Mouse (Mus musculus): ENCODE measurements around the gene Dtd2. TPM values are rescaled to one million over a fixed set of nuclear protein-coding genes. Genes with fewer than 3 reads are reported as not detected.

Dtd2 gene
- polyA plus RNA-seq, 1 experiment from 2014 or later = 19.7 TPM

DNA sequence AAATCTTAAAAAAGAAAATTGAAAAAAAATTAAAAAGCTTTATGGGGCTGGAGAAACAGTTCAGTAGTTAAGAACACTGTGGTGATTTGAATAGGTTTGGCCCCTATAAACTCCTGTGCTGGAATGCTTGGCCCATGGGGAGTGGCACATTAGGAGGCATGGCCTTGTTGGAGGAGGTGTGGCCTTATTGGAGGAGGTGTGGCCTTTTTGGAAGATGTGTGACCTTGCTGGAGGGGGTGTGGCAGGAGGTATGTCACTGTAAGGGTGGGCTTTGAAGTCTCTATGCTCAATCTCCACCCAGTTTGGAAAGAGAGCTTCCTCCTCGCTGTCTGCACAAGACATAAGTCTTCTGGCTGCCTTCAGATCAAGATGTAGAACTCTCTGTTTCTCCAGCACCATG, 31.9 kb downstream of the Dtd2 start:
- Histone ChIP-seq H3K9ac (no peak overlapping the region), H3K4me3 (no peak overlapping the region), H3K4me1 (no peaks in the 10 kb centered on the region), H3K27me3 (replicated peaks) (no peaks in the 10 kb centered on the region), H3K4me2 (replicated peaks) (no peak overlapping the region), H3K27ac (no peak overlapping the region), H3K36me3 (no peaks in the 10 kb centered on the region), H3K9me3 (no peaks in the 10 kb centered on the region)
- 88% methylated on average over 1 of the region's 1 CpGs for WGBS
- ATAC-seq (ENCODE audit: low FRiP score, low read depth) = no peak

DNA sequence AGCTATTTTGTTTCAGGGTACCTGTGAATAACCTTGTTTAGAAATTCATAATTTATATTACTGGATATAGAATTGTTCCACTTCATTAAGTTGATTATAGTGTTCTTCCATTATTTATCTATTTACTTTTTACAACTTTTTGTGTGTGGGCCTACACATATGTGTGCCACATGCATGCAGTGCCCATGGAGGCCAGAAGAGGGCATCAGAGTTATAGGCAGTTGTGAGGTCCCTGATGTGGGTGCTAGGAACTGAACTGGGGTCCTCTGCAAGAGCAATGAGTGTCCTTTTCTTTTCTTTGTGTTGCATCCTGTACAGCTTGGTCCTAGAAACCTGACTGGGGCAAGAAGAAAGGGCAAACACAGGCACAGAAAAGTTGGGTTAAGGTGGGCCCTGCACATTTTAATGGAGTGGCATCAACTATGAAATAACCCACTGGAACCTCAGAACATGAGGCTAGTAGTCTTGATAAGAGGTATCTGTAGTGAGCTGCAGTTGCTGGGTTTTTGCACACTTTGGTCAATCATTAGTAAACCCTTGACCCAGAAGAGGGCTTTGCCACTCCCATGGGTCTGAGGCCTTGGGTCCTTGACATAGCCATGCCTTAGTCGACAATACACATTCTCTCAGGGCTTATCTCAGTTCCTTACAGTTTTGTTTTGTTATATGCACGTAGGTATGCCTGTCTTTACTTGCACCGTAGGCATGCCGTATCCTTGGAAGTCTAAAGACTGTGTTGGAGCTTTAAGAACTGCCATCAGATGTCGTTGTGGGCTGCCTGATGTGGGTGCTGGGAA, 33.8 kb downstream of the Dtd2 start:
- Histone ChIP-seq H3K27ac (no peak overlapping the region), H3K4me1 (no peaks in the 10 kb centered on the region), H3K36me3 (no peaks in the 10 kb centered on the region), H3K4me2 (replicated peaks) (no peak overlapping the region), H3K9ac (no peak overlapping the region), H3K4me3 (no peak overlapping the region), H3K9me3 (no peaks in the 10 kb centered on the region), H3K27me3 (replicated peaks) (no peaks in the 10 kb centered on the region)
- WGBS = 93% methylated on average over 5 of the region's 5 CpGs
- no peak for ATAC-seq (ENCODE audit: low FRiP score, low read depth)

DNA sequence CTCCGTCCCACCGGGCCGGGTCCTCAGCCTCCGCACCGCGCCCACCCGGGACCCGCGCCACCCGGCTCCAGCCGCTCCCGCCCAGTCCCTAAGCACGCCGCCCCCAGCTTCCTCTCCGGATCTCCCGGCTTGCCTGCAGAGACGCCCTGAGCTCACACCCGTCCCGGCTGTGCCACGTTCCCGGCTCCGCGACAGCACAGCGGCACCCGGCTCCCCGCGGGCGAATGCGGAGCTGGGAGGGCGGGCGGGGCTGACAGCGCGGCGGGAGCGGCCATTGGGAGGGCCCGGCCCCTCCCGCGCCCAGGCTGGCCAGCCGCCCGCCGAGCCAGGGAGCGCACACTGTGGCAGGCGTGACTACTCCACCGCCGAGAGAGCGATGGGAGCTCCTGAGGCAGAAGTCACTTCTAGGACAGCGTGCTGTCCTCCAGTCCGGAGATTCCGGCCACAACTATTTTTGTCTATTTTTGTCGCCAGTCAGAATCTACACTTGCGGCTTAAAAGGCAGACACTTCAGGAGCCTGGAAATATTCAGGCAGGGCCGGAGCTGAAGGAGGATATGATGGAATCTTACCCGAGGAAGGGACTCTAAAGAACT, 35.1 kb downstream of the Dtd2 start, which contains the start of gene Heatr5a:
Heatr5a (minus strand) TSS at position 252 of the 595 bp plus-strand sequence.
- H3K4me2 ChIP-seq (replicated peaks) = peak within 1 kb of the TSS; percentile 80
- peak within 1 kb of the TSS; percentile 88 for H3K4me3 ChIP-seq
- under 1% methylated on average over 49 of the region's 53 CpGs for WGBS
- no peaks in the 10 kb centered on the region for H3K36me3 ChIP-seq
- peak within 1 kb of the TSS; percentile 72 for H3K27ac ChIP-seq
- peak within 1 kb of the TSS; percentile 86 for H3K9ac ChIP-seq
- no peaks in the 10 kb centered on the region for H3K9me3 ChIP-seq
- no peaks in the 10 kb centered on the region for H3K27me3 ChIP-seq (replicated peaks)
- ATAC-seq (ENCODE audit: low FRiP score, low read depth) = peak; percentile 95
- no peaks in the 10 kb centered on the region for H3K4me1 ChIP-seq

DNA sequence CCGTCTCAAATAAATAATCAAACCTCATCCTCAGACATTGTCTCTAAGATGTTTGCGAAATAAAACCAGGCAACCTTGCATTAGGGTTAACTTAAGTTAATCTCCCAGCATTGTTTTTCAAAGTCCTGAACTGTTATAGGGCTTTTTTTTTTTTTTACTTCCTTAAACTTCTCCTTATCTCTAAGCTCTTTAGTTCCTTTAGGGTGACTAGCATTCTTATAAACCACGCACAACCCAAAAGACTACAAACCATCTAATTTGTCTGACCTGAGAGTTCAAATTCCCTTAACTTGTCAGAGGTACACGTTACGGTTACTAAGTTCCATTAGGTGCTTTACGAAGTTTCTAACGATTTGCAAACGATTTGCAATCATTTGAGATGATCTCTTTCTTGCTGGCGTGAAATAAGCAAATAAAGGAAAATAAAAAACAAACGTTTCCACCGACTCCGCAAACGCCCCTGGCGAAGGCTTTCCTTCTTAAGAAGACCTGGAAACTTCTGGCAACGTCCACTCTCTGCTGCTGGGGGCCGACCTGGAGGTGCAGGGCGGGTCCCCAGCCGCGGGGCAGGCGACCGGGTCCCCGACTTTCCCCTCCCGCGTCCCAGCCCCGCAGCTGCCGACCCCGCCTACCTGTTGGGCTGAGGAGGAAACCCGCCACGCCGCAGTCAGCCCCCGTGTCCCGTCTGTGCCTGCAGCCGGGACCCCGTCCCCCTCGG, 35.8 kb downstream of the Dtd2 start:
- Histone ChIP-seq H3K4me2 (replicated peaks) (peak overlapping the region; percentile 80), H3K36me3 (no peaks in the 10 kb centered on the region), H3K27ac (peak overlapping the region; percentile 72; the same call in 1 of the 2 replicates), H3K4me1 (no peaks in the 10 kb centered on the region), H3K4me3 (peak overlapping the region; percentile 88), H3K27me3 (replicated peaks) (no peaks in the 10 kb centered on the region), H3K9ac (peak overlapping the region; percentile 86), H3K9me3 (no peaks in the 10 kb centered on the region)
- no peak; the same call in 1 of the 2 replicates for ATAC-seq (ENCODE audit: low FRiP score, low read depth)
- 2% methylated on average over 32 of the region's 35 CpGs for WGBS

DNA sequence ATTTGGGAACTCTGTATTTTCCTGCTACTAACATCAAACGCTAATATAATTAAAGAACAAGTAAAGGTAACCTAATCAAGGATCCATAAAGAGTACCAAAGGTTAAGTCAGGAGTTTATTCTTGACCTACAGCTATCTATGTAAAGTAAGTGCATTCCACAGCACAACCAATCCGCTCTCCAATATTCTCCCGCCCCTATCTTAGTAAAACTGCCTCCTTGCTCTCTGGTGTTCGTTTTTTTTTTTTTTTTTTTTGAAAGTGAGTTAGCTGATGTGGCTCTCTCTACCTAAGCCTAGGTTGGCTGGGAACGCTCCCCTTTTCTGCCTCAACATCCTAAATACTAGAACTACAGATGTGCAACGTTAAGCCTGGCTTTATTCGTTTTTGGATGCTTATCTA, 36.4 kb downstream of the Dtd2 start:
- H3K4me2 ChIP-seq (replicated peaks) = peak overlapping the region; percentile 80
- no peak overlapping the region for H3K9ac ChIP-seq
- no peaks in the 10 kb centered on the region for H3K4me1 ChIP-seq
- H3K27me3 ChIP-seq (replicated peaks) = no peaks in the 10 kb centered on the region
- 24% methylated on average over 7 of the region's 7 CpGs for WGBS
- no peaks in the 10 kb centered on the region for H3K9me3 ChIP-seq
- no peak overlapping the region for H3K27ac ChIP-seq
- peak overlapping the region; percentile 9; the same call in 1 of the 2 replicates for H3K4me3 ChIP-seq
- ATAC-seq (ENCODE audit: low FRiP score, low read depth) = no peak
- H3K36me3 ChIP-seq = no peaks in the 10 kb centered on the region

DNA sequence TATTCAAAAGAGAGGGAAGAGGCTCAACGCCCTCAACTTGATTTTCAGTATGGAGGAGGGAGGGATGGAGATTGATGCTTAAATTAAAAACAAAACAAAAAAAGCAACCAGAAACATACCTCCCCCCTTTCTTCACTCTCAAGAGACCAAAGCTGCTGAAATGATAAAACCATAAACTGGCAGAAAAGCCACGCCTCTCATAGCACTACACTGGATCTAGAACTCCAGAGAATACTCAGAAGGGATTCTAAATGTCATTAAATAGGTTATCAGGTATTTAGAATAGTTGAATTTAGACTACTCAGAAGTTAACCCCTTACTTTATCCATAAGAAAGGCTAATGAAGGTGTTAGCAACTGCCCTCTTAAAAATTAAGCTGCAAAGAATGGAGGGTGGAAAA, 37.2 kb downstream of the Dtd2 start:
- Histone ChIP-seq H3K27me3 (replicated peaks) (no peaks in the 10 kb centered on the region), H3K9me3 (no peaks in the 10 kb centered on the region), H3K4me2 (replicated peaks) (no peak overlapping the region), H3K36me3 (no peaks in the 10 kb centered on the region), H3K4me1 (no peaks in the 10 kb centered on the region), H3K4me3 (no peak overlapping the region), H3K27ac (no peak overlapping the region), H3K9ac (no peak overlapping the region)
- ATAC-seq (ENCODE audit: low FRiP score, low read depth) = no peak
- 92% methylated on average over 2 of the region's 2 CpGs for WGBS

DNA sequence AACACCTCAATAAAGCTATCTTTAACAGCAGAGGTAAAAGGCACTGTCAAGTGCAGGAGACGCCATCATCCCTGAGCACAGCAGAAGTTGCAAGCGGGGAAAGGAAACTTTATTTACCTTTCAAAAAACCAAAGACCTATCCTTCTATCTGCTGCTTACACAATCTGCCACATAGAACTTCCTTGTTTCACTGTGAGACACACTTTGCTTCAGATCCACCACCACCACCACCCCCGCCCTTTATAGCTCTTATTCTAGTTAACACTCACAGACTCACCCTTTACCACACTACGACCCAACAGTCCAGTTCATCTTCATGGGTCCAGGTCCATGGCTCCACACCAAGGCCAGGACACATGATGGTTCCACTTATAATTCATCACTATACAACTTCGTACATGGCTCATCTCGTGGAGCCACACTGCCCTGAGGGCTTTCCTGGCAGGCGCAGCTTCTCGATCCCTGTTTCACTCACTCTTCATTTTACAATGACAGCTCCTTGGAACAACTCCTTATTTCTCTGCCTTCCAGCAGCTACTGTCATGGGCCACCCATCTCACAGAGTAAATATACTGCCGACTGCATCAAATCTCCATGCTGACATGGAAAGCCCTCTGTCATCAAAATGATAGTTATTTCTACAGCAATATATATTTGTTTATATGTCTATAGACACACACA, 38.2 kb downstream of the Dtd2 start:
- 86% methylated on average over 9 of the region's 9 CpGs for WGBS
- no peak overlapping the region for H3K4me3 ChIP-seq
- H3K4me1 ChIP-seq = no peaks in the 10 kb centered on the region
- H3K36me3 ChIP-seq = no peaks in the 10 kb centered on the region
- H3K4me2 ChIP-seq (replicated peaks) = no peak overlapping the region
- H3K9ac ChIP-seq = no peak overlapping the region
- no peaks in the 10 kb centered on the region for H3K9me3 ChIP-seq
- H3K27ac ChIP-seq = no peak overlapping the region
- no peaks in the 10 kb centered on the region for H3K27me3 ChIP-seq (replicated peaks)
- ATAC-seq (ENCODE audit: low FRiP score, low read depth) = no peak

DNA sequence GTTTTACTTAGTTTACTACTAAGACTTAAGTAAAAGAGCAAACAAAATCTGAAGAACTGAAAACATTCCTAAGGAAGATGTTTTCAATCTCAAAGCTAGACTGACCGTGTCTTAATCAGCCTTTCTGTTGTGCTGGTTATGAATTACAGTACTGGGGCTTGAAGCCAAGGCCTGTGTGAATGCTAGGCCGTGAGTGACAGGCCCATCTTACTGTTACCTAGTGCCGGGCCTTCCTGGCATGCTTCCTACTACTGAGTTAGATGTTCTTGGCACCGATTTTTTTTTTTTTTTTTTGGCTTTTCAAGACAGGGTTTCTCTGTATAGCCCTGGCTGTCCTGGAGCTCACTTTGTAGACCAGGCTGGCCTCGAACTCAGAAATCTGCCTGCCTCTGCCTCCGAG, 48.7 kb downstream of the Dtd2 start:
- Histone ChIP-seq H3K27ac (no peak overlapping the region), H3K4me1 (no peaks in the 10 kb centered on the region), H3K4me3 (no peak overlapping the region), H3K36me3 (peaks cover 7% of the 10 kb centered on the region; the same call in 1 of the 2 replicates), H3K9ac (no peak overlapping the region), H3K9me3 (no peaks in the 10 kb centered on the region), H3K27me3 (replicated peaks) (no peaks in the 10 kb centered on the region), H3K4me2 (replicated peaks) (no peak overlapping the region)
- WGBS = 91% methylated on average over 6 of the region's 6 CpGs
- ATAC-seq (ENCODE audit: low FRiP score, low read depth) = no peak

DNA sequence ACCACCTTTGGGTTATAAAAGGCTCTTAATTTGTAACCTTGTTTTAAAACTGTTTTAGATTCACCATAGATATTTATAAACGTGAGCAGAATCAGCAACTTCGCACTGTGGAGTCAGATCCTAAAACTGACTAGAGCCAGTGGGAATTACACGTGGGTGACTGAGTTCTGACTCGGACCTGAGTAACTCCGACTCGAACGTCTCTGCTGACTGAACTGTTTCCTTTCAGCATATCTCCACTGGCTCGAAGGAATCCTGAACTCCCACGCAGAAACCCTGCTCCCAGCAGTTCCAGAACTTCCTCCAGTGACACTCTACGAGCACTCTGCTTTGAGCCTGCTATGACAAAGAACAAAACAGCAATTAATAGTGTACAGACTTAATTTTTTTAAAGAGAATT, 54.0 kb downstream of the Dtd2 start:
- Histone ChIP-seq H3K9me3 (no peaks in the 10 kb centered on the region), H3K27ac (no peak overlapping the region), H3K4me2 (replicated peaks) (no peak overlapping the region), H3K4me1 (no peaks in the 10 kb centered on the region), H3K9ac (no peak overlapping the region), H3K27me3 (replicated peaks) (no peaks in the 10 kb centered on the region), H3K36me3 (peaks cover 35% of the 10 kb centered on the region), H3K4me3 (no peak overlapping the region)
- ATAC-seq (ENCODE audit: low FRiP score, low read depth) = no peak
- WGBS = 91% methylated on average over 10 of the region's 10 CpGs

DNA sequence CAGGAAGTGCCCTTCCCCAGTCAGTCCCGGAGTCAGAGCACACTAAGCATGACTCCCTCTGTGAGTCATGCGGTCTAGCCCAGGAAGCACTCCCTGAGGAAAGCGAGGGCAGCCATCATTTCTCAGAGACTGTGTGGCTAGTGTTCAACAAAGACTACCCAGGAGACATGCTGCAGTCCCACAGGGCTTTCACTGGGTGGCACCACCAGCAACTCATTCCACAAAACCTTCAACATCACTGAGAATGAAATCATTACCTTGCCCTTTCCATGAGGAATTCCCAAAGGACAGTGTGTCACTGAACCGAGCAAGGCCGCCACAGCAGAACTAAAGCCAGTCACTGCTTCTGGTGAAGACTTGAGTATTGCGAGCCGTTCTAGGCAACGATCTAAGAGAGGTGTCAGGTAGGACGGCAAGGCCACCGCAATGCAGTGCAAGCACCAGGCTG, 58.8 kb downstream of the Dtd2 start:
- no peaks in the 10 kb centered on the region for H3K4me1 ChIP-seq
- no peaks in the 10 kb centered on the region for H3K27me3 ChIP-seq (replicated peaks)
- H3K27ac ChIP-seq = no peak overlapping the region
- no peak for ATAC-seq (ENCODE audit: low FRiP score, low read depth)
- H3K9ac ChIP-seq = no peak overlapping the region
- no peak overlapping the region for H3K4me2 ChIP-seq (replicated peaks)
- peaks cover 32% of the 10 kb centered on the region for H3K36me3 ChIP-seq
- no peak overlapping the region for H3K4me3 ChIP-seq
- H3K9me3 ChIP-seq = no peaks in the 10 kb centered on the region
- 86% methylated on average over 10 of the region's 10 CpGs for WGBS

DNA sequence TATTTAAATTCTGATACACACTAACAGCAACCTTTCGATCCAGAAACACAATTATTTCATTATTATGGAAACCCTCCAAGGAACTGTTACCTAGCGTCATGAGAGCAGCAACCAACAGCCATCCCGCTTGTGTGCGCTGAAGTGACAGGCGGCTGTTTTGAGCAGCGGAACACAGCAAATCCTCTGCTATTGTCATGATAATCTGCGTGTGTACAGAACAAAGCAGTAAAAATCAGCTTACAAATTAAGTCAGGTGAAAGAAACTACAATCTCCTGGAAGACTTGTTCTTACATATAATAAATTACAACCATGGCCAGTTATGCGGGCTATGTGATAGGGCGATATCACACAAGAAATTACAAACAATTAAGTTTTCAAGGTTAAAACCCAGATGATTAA, 61.0 kb downstream of the Dtd2 start:
- H3K4me2 ChIP-seq (replicated peaks) = no peak overlapping the region
- H3K36me3 ChIP-seq = peaks cover 21% of the 10 kb centered on the region
- no peak overlapping the region for H3K9ac ChIP-seq
- WGBS = 59% methylated on average over 9 of the region's 9 CpGs
- no peak overlapping the region for H3K4me3 ChIP-seq
- H3K27ac ChIP-seq = no peak overlapping the region
- no peaks in the 10 kb centered on the region for H3K4me1 ChIP-seq
- no peaks in the 10 kb centered on the region for H3K9me3 ChIP-seq
- no peaks in the 10 kb centered on the region for H3K27me3 ChIP-seq (replicated peaks)
- no peak for ATAC-seq (ENCODE audit: low FRiP score, low read depth)

DNA sequence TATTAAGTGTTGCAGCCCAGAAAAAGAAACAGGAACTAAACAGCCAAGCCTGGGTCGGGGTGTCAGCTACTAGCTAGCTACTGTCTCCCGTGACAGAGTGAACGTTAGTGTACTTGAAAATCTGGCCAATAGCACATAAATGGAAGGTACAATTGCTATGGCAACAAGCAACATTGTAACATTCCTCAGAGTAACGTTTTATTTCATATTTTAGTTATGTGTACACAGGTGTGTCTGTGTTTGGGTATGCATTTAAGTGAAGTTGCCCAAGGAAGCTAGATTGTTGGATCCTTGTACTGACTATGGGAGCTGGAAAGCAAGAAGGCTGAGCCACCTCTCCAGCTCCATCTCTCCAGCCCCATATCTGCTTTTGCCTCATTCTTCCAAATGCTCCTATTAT, 66.5 kb downstream of the Dtd2 start:
- Histone ChIP-seq H3K4me3 (no peak overlapping the region), H3K4me2 (replicated peaks) (no peak overlapping the region), H3K9me3 (no peaks in the 10 kb centered on the region), H3K9ac (no peak overlapping the region), H3K36me3 (peaks cover 8% of the 10 kb centered on the region), H3K4me1 (no peaks in the 10 kb centered on the region), H3K27me3 (replicated peaks) (no peaks in the 10 kb centered on the region), H3K27ac (no peak overlapping the region)
- no peak for ATAC-seq (ENCODE audit: low FRiP score, low read depth)
- 89% methylated on average over 4 of the region's 4 CpGs for WGBS
